Mouse (Mus musculus): ENCODE measurements around the gene Sycp2.

Sycp2 gene

DNA sequence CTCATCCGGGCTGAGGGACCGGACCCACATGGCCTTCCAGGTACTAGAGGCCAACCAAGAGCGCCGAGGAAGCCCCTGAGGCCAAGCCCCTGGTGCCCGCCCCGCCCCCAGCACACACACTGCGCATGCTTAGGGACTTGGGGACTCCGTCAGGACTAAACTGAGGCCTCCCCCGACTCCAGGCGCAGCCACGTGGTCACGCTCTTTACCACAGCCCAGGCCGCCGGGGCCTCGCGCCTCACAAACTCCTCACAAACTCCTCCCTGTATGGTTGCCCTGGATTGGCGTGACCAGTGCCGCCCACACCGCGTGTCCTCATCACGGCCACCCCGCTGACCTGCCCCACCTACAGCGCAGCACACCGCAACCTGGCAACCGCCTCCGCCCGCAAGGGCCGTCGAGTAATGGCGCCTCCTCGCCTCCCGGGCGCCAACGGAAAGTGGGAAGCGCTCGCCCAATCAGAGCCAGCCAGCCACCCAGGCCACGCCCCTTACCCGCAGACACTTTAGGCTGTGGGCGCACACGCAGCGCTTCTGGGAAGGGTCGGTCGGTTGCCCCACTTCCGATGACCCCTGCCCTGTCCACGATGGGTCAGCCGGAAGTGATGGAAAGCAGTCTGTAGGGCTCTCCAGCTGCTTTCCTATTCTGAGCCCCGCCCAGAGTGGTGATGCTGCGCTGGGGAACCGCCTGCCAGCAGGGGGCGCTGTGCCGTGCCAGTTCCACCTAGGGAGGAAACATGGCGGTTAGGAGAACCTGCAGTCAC is at the start of gene Sycp2:
Sycp2 (minus strand) TSS at position 633 of the 763 bp plus-strand sequence.
- in situ Hi-C loops (cut with MboI; ENCODE audit: low pct_unique_long_range_greater_than_20kb in 1 of 2, low sequenced_read_pairs in 2 of 2, unreplicated experiment in 1 of 2) = no loop called here

DNA sequence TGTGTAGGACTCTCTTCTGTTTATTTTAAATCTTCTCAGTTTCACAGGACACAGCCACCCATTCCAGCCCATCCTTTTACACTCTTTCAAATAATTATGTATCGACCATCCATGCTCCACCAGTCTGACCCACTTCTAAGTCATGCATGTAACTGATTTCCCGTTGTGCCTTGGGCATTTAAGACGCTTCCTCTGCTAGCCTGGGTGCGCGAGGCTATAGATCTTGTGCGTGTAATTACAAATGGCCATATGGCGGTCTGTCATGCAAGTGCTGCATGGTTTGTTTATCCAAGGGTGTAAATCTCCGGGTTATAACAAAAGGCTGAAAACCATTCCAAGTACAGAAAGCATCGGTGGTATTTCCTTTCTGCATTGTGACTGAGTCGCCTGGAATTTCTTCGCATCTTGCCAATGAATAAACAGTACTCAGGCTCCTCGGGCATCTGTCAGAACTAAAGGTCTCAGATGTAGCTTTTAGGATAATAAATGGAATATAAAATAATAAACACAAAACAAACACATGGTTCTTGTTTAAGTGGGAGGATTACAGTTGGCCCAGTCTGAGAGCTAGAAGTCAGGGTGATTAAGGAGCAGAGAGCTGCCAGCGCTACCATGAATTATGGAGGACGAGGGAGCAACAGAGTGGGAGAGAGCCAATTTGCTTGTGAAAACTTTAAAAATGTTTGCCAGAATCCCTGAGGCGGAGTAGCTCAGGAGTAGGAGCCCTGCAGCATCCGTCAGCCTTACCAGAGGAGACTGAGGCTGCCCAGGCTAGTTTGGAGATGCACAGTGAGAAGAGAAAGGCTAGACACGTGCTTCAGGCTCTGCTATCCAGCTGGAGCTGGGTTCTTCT is 47.4 kb upstream of the Sycp2 start:
- in situ Hi-C loops (cut with MboI; ENCODE audit: low pct_unique_long_range_greater_than_20kb in 1 of 2, low sequenced_read_pairs in 2 of 2, unreplicated experiment in 1 of 2) = no loop called here

DNA sequence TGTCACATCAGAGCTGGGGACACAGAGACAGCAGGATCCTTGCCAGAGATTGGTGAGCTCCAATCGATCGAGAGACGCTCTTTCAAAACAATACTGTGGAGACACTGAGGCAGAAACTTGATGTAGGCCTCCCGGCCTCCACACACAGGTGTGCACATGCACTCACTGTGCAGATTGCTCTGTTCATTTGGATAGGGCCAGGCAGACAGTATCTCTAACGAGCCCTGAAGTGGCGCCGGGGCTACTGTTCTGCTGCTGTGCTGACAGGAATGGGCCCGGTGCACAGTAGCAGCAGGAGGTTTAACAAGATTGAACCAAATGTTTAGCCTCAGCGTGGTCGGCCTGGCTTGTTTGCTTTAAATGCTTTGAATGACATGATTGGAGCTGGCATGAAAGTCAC is 43.5 kb upstream of the Sycp2 start:
- in situ Hi-C loops (cut with MboI; ENCODE audit: low pct_unique_long_range_greater_than_20kb in 1 of 2, low sequenced_read_pairs in 2 of 2, unreplicated experiment in 1 of 2) = no loop called here

DNA sequence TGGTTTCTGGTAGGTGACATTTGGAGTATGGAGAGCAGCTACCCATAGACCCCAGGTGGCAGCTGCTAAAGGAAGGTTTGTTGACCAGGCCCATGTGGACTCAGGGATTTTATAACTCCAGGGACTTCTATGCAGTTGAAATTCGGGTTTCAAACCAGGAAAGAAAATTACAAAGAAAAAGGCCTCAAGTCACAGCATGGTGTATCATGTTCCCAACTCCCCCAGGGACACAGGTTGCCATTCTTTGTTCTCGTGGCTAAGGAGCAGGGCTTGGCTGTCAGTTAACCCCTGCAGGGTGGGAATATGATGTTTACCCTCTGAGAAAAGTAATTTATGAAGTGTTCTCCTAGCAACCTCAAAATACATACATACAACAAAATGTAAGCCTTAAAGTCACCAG is 42.8 kb upstream of the Sycp2 start:
- in situ Hi-C loops (cut with MboI; ENCODE audit: low pct_unique_long_range_greater_than_20kb in 1 of 2, low sequenced_read_pairs in 2 of 2, unreplicated experiment in 1 of 2) = no loop called here

DNA sequence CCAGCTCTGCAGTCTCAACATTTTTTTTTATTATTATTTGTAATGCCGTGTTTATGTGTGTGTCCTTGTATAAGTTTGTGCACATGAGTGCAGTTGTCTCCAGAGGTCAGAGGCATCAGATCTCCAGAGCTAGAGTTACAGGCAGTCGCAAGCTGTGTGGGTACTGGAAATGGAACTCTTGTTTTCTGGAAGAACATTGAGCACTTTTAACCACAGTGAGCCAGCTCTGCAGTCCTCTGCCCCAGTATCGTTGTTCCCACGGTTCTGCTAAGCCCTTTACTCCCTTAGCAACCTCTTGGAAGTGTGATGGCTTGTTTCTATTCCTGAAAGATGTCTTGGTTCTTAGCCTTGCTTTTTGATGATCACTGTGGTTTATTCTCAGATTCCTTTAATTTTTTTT is 41.9 kb upstream of the Sycp2 start:
- in situ Hi-C loops (cut with MboI; ENCODE audit: low pct_unique_long_range_greater_than_20kb in 1 of 2, low sequenced_read_pairs in 2 of 2, unreplicated experiment in 1 of 2) = no loop called here

DNA sequence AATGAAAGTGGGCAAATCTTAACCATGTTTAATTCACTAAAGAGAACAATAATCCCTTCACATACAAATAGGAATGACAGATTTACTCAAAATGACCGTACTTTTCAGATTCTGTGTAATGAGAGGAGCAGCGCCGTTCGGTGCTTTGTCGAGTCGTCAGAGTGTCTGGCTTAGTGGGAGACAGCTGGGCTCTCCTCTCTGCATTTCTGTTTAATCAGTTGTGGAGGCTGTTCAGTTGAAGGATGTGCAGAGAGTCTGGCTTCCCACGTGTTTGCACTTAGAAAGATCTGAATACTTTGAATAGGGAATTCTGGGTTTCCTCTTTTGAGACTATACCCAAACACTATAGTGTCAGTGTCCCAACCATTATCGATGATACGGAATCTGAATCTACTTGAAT is 29.8 kb upstream of the Sycp2 start:
- in situ Hi-C loops (cut with MboI; ENCODE audit: low pct_unique_long_range_greater_than_20kb in 1 of 2, low sequenced_read_pairs in 2 of 2, unreplicated experiment in 1 of 2) = no loop called here

DNA sequence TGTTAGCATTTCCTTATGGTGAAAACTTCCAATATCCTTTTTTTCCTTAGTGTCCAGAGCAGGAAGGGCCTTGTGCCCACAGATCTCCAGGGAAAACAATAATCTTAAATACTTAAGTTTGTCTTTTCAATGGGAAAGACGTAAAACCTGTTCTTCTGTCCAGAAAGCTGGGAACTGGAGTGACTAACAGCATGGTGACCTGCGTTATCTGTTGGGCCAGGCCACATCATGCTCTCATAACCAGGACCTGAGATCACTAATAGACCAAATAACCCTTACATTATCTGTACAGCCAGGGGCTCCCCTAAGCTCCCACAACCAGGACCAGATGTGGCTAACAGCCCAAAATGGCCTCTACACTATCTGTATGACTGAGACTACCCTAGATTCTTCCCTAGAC is 26.4 kb upstream of the Sycp2 start:
- in situ Hi-C loops (cut with MboI; ENCODE audit: low pct_unique_long_range_greater_than_20kb in 1 of 2, low sequenced_read_pairs in 2 of 2, unreplicated experiment in 1 of 2) = no loop called here

DNA sequence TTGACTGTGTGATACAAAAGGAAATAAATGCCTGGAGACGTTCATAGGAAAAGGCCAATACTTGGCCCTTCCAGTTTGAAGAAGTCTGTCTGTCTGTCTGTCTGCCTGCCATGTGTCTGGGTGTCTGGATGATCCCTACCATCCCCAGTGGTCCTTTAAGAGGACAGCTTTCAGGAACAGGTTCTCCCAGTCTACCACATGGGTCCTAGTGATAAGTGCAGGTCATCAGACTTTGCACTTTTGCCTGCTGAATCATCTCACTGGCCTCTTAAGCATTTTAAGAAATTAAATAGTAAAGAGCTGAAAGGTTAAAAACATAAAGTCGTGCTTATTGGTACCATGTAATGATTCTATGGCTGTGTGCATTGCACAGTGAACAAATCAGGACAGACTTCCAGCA is 26.0 kb upstream of the Sycp2 start:
- in situ Hi-C loops (cut with MboI; ENCODE audit: low pct_unique_long_range_greater_than_20kb in 1 of 2, low sequenced_read_pairs in 2 of 2, unreplicated experiment in 1 of 2) = no loop called here

DNA sequence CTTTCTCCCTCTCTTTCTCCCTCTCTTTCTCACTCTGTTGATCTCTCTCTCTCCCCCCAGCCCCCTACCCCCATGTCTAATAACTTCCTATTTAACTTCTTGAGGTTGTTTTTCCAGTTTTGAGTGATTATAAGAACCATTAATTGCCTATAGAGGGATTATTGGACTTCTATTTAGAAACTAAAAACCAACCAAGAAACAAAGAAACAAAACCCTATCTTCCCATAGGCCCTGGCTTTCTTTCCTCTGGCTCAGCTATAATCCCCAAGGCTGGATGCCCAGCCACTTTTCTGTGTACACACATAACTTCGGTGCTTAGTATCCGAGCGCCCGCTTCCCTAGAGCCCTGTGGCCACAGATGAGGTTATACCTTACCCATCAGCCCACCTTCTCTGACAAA is 22.7 kb upstream of the Sycp2 start, which contains the start of gene Cdh26:
Cdh26 (plus strand) TSS at position 301 of the 400 bp plus-strand sequence.
- in situ Hi-C loops (cut with MboI; ENCODE audit: low pct_unique_long_range_greater_than_20kb in 1 of 2, low sequenced_read_pairs in 2 of 2, unreplicated experiment in 1 of 2) = no loop called here

DNA sequence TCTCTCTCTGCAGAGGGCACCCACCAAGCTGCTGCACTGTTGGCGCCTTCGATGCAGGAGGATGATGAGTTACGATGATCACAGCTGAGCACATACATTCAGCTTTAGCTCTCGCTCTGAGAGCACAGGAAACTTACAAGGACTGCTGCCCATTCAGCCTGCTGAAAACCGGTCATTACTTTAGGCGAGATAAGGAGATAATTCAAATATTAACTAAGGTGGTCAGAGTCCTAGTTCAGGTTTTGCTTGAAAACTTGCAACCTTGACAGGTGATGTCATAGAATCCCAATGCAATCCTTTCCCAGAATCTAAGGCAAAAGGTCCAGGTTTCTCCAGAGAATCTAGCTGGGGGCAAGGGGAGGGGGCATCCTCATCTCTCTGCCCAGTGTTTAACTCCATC is 21.9 kb upstream of the Sycp2 start:
- in situ Hi-C loops (cut with MboI; ENCODE audit: low pct_unique_long_range_greater_than_20kb in 1 of 2, low sequenced_read_pairs in 2 of 2, unreplicated experiment in 1 of 2) = no loop called here

DNA sequence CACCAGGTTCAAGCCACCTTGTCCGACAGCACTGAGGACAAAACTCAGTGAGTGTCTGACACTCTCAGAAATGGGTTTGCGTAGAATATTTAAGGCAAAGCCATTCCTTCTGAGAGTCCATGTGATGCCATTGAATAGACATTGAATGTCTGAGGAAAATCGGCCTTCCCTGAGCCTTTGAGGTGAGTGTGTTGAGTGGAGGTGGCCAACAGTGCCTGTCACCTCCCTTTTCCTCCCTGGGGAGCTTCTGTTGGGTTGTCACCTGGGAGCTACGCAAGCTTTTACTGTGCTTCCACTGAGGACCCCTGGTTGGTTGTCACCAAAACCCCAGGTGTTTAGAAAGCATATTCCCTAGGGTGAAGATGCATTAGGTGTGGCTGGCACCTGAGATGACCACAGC is 21.2 kb upstream of the Sycp2 start:
- in situ Hi-C loops (cut with MboI; ENCODE audit: low pct_unique_long_range_greater_than_20kb in 1 of 2, low sequenced_read_pairs in 2 of 2, unreplicated experiment in 1 of 2) = no loop called here

DNA sequence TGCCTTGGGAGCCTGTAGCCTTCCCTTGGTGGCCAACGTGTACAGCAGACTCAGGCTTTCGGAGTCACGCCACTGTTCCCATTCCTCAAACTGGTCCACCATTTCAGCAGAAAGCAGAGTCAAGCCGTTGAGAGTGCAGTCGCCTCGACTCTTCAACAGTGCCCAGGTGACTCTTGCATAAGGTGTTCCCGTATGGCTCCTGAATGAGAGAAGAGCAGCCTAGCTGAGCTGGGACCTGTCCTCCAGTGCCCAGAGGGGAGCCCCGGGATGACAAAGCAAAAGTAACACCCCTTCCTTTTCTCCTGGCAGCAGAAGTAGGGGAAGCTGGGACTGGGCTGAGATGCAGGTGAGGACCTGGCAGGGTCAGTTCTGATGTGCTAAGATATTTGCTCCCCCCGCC is 20.7 kb upstream of the Sycp2 start:
- in situ Hi-C loops (cut with MboI; ENCODE audit: low pct_unique_long_range_greater_than_20kb in 1 of 2, low sequenced_read_pairs in 2 of 2, unreplicated experiment in 1 of 2) = no loop called here

DNA sequence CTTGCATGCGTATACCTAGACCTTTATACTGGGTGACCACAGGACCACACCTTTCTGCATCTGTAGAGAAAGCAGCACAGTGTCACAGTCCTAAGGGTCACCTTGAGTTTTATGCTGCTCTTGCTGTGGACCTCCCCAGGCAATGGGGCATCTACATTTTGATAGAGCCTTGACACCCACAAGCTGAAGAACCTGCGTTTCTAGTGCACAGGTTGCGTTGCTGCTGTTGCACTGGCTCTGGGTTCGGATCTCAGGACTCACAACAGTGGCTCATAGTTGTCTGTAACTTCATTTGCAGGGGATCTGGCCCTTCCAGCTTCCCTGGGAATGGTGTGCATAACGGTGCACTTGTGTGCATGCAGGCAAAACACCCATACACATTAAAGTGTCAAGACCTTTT is 19.7 kb upstream of the Sycp2 start:
- in situ Hi-C loops (cut with MboI; ENCODE audit: low pct_unique_long_range_greater_than_20kb in 1 of 2, low sequenced_read_pairs in 2 of 2, unreplicated experiment in 1 of 2) = no loop called here

DNA sequence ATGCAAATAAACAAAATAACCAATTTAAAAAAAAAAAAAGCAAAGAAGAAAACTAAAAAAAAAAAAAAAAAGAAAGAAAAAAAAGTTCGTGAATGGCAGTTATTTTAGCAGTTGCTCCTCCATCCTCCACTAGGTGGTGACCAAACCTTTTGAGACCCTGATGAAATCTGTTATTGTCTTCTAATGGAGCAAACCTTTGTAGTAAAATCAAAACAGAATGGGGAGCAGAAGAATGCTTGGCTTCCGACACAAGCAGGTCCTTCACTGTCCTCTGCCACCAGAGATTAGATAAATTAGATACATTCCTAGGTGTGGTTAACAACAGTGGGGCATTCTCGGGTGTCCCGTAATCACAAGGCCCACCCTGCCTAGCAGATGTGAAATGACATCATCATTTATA is 18.7 kb upstream of the Sycp2 start:
- in situ Hi-C loops (cut with MboI; ENCODE audit: low pct_unique_long_range_greater_than_20kb in 1 of 2, low sequenced_read_pairs in 2 of 2, unreplicated experiment in 1 of 2) = no loop called here

DNA sequence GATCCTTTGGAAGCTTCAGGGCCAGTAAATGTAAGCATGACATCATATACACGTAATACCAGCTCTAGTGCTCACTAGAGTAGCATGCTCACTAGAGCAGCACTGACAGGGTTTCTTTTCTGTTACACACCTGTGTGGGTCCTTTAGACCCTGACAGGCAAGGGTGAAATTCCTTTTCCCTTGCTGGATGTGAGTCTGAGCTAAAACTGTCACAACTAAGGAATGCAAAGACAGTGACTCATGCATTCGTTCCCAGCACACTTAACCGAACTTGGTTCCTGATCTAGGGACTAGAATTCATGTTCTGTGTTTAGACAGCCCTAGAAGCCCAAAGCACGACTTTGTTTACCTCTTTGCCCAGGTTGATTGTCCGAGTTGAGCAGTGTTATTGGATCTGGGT is 15.7 kb upstream of the Sycp2 start:
- in situ Hi-C loops (cut with MboI; ENCODE audit: low pct_unique_long_range_greater_than_20kb in 1 of 2, low sequenced_read_pairs in 2 of 2, unreplicated experiment in 1 of 2) = no loop called here

DNA sequence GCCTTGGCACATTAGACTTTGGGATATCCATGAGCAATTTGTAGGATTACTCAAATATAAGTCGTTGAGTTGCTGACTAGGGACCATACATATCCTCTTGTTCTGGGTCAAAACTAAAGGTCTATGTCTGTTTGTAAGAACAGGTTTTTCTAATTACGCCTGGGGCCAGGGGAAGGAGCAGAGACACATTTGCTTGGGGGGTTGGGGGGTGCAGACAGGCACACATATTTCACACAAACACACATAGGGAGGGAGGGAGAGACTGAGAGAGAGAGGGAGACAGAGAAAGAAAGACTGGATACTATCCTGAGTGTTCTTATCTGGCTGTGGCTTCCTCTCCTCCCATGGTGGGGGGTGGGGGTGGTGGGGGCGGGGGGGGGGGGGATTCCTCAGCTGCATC is 14.7 kb upstream of the Sycp2 start:
- in situ Hi-C loops (cut with MboI; ENCODE audit: low pct_unique_long_range_greater_than_20kb in 1 of 2, low sequenced_read_pairs in 2 of 2, unreplicated experiment in 1 of 2) = no loop called here

DNA sequence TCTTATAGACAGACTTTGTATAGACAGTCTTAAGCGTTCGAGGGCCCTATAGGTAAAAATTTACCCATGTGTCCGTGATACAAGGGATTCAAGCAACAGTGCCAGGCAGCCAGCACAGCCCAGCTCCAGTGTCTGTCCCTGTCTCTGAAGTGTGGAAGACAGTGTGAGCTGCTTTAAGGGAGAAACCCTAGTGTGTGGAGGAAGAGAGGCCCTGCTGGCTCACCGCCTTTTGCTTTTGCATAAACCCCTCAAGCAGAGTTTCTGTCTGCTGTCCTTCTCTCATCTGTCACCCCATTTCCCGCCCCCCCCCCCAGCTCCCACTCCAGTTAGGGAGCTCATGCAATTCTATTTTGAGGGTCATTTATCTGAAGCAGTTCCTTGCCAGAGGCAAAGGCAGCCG is 14.1 kb upstream of the Sycp2 start:
- in situ Hi-C loops (cut with MboI; ENCODE audit: low pct_unique_long_range_greater_than_20kb in 1 of 2, low sequenced_read_pairs in 2 of 2, unreplicated experiment in 1 of 2) = no loop called here

DNA sequence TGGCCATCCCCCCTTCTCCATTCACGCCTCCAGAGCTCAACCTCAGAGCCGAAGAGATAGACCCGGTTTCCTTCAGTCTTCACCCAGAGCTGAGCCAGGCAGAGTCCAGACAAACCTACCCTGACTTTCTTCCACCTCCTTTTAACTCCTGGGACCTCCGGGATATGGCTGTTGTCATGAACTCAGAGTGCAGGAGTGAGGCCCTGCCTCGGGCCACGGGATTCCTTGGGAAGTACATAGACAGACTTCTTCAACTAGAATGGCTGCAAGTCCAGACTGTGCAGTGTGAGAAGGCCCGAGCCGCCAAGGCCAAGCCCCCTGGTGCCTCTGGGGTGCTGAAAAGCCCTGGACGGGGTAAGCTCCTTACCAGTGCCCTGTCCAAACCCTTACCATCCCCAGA is 13.1 kb upstream of the Sycp2 start:
- in situ Hi-C loops (cut with MboI; ENCODE audit: low pct_unique_long_range_greater_than_20kb in 1 of 2, low sequenced_read_pairs in 2 of 2, unreplicated experiment in 1 of 2) = no loop called here

DNA sequence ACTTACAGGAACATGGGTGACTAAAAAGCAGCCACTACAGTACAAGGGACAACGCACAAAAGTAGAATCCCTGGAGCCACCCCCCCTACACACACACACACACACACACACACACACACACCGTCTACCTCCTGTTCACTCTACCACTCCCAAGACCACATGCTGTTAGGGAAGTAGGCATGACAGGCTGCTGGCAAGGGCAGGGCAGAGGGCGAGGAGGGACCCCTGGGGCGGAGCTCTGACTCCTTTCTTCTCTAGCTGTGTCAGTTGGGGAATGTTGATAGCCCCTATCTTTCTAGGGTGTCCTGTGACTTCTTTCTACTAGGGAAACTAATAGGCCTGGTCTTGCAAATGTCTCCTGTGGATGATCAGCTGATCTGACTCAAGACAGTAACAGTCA is 9.5 kb upstream of the Sycp2 start:
- in situ Hi-C loops (cut with MboI; ENCODE audit: low pct_unique_long_range_greater_than_20kb in 1 of 2, low sequenced_read_pairs in 2 of 2, unreplicated experiment in 1 of 2) = no loop called here

DNA sequence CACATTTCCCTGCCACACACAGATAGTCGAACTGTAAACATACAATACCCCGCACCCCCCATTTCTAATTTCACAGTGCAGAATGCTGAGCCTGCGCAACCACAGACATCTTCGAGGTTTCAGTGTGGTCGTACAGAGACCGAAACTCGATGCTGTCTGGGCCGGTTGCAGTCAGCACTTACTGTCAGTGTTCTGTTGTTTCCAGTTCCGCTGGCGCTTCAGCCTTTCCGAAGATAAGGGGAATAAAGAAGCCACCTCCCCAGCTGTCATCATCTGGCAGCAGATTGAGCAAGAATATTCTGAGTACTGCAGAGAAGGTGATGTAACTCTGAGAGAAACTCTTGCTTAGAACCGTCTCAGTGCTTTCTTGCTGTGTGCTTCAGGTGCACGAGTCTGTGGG is 8.9 kb upstream of the Sycp2 start:
- in situ Hi-C loops (cut with MboI; ENCODE audit: low pct_unique_long_range_greater_than_20kb in 1 of 2, low sequenced_read_pairs in 2 of 2, unreplicated experiment in 1 of 2) = no loop called here
